Mouse (Mus musculus): ENCODE data around the gene Shoc2.

The Shoc2 gene

DNA sequence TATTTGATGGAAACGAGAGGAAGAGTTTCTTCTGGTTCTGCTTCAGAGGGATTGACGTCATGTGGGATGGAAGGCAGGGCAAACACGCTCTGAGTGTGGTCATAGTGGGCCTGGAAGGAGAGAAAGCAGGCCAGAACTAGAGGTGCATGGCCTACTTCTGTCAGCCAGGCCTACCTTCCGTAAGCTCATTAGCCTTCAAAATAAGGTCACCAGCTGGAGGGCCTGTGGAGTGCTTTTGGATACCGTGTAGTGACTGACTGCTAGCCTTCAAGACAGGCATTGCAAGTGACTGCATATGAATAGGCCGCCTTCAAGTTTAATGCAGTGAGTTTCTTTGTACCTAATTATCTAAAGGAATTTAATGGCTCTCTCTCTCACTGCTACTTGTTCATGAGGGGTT, 91.0 kb downstream of the Shoc2 start:
- no peak for DNase-seq (ENCODE audit: low spot score in 2 of 2)

DNA sequence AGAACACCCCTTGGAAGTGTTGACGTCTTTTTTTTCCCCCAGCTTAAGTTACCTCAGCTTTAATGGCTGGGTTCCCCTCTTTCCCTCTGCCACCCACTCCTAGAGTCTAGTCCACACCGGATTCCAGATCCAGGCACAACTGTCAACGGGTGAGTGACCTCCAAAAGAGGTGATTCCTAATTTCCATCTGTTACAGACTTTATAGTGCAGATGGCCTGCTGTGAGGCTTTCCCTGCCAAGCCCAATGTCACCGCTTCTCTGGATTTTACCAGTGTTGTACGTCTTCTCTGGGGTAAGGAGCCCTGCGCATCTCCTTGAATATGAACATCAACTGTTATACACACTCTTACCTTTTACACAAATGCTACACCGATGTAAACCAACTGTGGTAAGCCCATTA, 95.3 kb downstream of the Shoc2 start:
- no peak for DNase-seq (ENCODE audit: low spot score in 2 of 2)

DNA sequence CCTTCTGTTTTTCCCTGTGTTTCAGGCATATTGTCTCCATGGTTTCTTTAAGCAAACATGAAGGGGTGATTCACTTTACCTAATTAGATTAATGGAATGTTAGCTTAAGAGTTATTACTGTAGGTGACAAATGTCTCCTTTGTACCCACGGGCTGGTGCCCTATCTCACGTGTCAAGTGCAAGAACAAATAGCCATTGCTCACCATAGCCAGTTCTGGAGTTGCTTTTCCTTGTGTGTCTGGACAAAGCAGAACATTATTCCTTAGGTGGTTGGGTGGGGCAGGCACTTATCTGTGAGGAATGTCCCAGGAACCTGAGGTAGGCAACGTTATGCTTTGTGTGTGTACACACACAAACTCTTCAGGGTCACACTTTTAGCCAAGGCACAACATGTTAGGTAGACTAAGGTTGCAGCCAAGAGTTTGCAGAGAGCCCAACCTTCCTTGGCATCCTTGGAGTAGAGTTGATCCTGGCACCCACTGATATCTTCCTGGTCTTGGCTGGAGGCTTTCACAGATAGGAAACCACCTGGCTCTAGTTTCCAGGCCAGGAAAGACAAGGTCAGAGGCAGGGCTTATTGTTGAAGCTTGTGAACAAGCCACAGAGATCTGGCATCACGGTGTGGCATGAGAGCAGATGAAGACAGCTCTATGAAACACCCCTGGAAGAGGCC, 96.4 kb downstream of the Shoc2 start:
- DNase-seq (ENCODE audit: low spot score in 2 of 2), result no peak

DNA sequence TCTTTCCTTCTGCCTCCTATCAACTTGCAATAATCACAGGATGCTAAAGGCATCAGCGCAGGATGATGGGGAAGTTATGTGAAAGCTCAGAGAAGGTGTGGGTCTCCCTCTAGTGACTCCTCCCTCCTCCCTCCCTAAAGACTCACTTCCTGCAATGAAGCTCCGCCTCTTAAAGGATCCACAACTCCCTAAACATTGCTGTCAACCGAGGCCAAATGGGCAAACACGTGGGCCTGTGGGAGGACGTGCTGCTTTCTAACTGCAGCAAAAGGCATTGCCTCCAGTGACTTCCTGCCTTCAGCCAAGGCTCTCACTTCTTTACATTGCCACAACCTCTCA, 96.9 kb downstream of the Shoc2 start:
- DNase-seq (ENCODE audit: low spot score in 2 of 2), result no peak

DNA sequence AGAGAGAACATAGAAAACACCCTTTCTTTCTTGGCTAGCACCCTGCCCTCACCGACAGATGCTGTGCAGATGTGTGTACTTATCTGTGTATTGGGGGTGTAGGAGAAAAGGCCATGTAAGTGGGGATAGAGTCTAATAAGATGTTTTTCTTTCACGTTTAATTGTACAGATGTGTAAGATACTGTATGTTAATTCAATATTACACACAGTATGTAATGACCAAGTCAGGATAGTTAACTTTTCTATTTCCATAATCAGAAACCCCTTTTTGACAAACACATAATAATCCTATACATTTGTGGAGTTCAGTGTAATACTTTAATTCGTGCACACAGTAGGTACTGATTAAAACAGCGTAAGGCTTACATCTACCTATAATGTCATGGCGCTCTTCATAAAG, 99.7 kb downstream of the Shoc2 start, which contains the start of gene Adra2a:
TSS of gene Adra2a (plus strand) at position 301 of the 400 bp plus-strand sequence.
- no peak for DNase-seq (ENCODE audit: low spot score in 2 of 2)

DNA sequence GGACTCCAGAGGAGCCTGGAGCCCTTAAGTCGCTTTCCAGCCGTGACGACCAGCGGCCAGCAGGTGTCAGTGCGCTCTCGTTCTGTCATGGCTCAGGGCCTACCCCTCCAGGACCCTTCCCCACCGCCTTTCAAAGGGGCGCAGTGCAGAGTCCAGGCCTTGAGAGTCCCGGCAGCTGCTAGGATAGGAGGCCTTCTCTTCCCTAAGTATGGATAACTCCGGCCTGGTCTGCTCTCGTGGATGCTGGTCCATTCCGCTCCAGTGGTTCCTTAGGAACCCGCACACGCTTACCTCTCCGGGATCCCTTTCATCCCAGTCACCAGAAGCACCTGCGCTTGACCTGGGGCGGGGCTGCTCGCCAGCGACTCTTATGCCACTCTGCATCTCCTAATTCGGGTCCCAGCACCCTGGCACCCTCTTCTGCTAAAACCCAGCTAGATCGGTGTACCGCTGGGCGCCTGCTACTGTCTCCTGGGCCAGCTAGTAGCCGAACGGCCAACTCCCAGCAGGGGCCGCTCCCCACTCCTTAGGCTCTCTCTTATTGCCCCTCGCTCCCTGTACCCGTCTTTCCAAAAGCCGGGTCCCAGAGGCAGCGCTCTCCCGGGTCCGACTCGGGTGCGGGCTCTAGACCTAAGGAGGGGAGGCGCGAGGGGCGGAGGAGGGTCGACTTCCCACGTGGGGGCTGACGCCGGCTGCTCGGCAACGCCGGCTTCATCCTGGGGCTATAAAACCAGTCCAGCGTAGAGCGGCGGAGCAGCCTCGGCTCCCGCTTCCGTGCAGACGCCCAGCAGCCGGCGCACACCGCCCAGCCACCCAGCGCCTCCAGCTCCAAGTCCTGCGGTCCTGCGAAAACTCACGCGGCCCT, 100.6 kb downstream of the Shoc2 start:
- DNase-seq (ENCODE audit: low spot score in 2 of 2), result peak in 1 of 2 experiments; percentile 77

DNA sequence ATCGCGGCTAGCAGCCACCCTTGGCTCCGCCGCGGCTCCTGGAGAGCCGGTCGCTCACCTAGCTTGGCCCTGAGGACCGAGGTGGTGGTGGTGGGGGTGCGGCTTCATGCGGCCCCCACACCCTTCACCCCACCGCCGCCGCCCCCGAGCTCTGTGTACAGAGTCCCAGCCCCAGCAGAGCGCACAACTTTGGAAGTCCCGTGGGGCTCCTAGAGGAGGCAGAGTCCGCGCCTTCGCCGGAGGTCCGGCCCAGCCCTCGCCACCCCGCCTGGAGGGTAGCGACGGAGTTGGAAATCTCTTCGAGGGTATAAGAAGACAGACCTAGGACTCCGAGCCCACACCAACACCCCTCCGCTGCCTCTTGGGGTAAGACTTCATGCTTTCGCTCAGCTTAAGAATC, 101.3 kb downstream of the Shoc2 start:
- DNase-seq (ENCODE audit: low spot score in 2 of 2), result no peak

DNA sequence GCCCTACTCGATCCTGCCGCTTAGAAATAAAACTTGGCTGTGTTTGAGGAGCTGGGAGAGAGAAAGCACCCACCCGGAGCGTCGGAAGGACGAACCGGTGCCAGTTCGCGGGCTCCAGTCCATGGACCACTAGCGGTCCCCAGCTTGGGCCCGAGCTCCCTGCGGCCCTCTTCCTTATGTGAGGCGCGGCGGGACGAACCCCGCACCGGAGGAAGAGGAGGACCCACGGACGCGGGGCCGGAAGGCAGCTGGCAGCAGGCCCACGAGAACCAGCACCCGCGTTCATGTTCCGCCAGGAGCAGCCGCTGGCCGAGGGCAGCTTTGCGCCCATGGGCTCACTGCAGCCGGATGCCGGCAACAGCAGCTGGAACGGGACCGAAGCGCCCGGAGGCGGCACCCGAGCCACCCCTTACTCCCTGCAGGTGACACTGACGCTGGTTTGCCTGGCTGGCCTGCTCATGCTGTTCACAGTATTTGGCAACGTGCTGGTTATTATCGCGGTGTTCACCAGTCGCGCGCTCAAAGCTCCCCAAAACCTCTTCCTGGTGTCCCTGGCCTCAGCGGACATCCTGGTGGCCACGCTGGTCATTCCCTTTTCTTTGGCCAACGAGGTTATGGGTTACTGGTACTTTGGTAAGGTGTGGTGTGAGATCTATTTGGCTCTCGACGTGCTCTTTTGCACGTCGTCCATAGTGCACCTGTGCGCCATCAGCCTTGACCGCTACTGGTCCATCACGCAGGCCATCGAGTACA, 102.0 kb downstream of the Shoc2 start:
- DNase-seq (ENCODE audit: low spot score in 2 of 2), result peak in 1 of 2 experiments; percentile 10

DNA sequence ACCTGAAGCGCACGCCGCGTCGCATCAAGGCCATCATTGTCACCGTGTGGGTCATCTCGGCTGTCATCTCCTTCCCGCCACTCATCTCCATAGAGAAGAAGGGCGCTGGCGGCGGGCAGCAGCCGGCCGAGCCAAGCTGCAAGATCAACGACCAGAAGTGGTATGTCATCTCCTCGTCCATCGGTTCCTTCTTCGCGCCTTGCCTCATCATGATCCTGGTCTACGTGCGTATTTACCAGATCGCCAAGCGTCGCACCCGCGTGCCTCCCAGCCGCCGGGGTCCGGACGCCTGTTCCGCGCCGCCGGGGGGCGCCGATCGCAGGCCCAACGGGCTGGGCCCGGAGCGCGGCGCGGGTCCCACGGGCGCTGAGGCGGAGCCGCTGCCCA, 102.6 kb downstream of the Shoc2 start:
- no peak for DNase-seq (ENCODE audit: low spot score in 2 of 2)

DNA sequence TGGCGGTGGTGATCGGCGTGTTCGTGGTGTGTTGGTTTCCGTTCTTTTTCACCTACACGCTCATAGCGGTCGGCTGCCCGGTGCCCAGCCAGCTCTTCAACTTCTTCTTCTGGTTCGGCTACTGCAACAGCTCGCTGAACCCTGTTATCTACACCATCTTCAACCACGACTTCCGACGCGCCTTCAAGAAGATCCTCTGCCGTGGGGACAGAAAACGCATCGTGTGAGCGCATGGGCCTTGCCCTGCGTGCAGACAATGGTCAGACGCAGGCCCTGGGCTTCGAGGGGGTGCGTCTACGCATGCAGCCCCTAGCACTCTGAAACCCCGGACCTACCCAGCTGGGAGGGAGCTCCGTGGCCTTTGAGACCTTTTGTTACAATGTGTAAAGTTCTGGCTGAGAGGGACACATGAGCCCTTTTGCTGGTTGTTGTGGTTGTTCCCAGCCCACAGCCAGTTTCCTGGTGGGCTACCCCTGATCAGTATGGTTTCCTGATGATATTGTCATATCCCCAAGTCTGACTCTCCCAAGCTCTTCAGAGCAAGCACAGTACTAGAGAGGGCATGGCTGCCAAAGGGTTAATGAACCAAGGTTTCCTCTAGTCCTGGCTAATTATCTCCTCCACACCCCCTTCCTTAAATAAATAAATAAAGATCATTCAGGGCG, 103.4 kb downstream of the Shoc2 start:
- DNase-seq (ENCODE audit: low spot score in 2 of 2), result no peak

DNA sequence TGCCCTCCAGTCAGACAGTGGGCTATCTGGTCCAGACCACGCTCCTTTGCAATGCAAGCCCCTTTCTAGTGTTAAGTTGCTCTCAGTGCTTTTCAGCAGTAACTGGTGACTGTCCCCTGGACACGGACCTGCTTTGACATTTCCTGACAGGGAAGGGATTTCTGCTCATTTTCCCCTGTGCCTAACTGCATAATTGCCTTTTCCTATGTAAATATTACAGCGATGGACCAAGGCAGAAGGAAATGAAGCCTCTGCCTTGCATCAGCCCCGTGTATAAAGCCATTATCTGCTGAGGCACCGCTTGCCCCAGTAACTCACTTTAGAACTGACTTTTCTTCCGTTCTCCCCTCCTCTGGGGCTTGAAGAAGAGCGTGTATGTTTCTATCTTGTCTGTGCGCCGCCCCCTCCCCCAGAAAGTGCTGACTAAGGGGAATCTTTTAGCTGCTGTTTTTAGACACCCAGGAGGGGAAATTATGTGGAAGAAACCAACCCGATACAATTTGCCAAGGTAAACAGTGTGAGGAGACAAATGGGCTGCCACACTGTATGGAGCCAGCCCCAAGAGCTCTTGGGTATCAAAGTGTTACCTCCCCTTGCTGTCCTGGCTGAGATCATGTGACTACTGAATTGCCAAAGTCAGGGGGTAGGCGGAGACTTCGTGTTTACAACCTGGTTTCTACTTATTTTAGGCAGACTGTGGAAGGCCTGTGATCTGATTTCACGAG, 104.2 kb downstream of the Shoc2 start:
- DNase-seq (ENCODE audit: low spot score in 2 of 2), result no peak

DNA sequence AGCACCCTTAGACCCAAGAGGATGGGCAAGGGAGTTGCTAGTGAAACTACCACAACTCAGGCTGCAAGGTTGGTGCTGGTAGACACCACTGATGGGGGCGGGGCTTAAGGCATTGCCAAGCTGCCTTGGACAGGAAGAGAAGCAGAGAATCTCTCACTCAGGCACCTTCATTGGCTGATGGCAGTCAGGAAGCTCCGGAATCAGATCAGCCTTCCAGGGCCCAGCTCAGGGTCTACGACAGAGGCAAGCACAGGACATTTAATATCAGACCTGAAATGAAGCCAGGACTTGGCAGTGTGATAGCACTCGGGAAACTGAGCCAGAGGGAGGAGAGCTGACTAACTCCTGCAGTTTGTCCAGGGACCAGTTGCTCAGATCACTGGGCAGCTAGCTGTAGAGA, 107.5 kb downstream of the Shoc2 start:
- no peak for DNase-seq (ENCODE audit: low spot score in 2 of 2)

DNA sequence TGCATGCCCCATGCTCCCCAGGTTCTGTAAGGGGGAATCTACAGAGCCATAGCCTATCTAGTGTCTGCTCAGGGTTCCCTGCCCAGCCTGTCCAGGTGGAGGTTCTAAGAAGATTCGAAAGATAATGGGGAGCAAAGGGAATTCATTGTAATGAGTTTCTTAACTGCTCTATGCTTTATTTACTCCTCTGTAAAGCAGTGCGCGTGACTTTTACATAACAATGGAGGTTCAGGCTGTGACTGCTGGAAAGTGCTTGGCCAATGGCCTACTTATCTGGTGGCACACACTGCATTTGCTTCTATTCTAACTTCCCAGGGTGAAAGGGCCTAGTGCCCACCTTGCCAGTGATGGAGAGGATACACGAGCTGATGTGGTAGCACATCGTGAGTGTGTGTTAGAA, 111.7 kb downstream of the Shoc2 start:
- no peak for DNase-seq (ENCODE audit: low spot score in 2 of 2)

DNA sequence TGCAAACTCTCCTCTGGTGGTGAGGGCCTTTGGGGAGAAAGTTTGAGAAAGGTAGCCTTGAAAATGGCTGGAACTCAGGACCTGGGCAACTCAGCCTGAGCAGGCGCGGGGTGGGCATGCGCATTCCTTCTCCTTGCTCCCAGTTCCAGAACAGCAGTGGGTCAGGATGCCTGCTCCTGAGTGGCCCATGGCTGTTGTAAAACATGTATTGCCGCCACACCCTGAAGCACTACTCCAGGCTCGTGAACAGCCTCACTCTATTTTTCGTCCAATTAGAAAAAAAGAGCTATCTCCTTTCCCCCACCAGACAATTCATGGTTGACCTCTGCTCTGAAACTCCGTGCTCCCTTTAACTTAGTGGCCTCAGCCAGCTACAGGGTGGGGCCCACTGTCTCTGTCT, 124.3 kb downstream of the Shoc2 start:
- no peak for DNase-seq (ENCODE audit: low spot score in 2 of 2)

DNA sequence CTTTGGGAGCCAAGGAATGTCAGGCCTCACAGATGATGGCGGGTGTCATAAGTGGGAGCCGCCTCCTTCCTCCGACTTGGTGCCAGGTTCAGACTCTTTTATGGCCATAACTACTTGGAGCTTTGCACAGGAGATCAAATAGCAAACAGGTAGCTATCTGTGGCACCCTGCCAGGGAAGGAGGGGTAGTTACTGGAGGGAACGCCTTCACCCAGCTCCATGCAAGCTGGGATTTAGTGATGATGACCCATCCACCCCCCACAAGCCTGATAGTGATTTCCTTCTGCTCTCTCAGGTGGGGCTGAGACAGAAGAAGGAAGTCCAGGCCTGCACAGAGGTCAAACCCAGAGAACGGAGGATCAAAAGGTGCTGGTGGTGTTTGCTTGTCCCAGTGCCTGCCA, 126.4 kb downstream of the Shoc2 start:
- DNase-seq (ENCODE audit: low spot score in 2 of 2), result no peak

DNA sequence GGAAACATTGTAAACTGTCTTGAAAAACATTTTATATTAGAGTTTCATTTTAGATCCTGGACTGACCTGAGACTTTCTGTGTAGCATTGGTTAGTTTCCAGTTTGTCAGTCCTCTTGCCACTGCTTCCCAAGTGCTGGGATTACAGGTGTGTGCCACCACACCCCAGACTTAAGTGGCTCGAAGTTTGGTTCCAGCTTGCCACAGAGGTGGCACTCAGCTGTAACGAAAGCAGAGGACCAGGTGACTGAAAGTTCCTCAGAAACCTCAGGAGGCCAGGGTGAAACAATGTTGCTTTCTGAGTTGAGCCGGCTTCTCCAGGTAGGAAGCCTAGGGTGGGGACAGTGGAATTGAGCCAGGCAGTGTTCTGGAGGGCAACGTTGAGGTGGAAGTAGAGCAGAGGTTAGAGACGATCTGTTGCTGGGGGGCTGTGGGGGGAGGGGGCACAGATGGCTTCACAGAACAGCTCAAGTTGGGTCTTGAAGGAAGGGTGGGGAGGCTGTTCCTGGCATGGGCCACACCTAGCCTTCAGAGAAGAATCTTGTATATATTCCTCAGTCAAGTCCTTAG, 128.2 kb downstream of the Shoc2 start:
- DNase-seq (ENCODE audit: low spot score in 2 of 2), result no peak

DNA sequence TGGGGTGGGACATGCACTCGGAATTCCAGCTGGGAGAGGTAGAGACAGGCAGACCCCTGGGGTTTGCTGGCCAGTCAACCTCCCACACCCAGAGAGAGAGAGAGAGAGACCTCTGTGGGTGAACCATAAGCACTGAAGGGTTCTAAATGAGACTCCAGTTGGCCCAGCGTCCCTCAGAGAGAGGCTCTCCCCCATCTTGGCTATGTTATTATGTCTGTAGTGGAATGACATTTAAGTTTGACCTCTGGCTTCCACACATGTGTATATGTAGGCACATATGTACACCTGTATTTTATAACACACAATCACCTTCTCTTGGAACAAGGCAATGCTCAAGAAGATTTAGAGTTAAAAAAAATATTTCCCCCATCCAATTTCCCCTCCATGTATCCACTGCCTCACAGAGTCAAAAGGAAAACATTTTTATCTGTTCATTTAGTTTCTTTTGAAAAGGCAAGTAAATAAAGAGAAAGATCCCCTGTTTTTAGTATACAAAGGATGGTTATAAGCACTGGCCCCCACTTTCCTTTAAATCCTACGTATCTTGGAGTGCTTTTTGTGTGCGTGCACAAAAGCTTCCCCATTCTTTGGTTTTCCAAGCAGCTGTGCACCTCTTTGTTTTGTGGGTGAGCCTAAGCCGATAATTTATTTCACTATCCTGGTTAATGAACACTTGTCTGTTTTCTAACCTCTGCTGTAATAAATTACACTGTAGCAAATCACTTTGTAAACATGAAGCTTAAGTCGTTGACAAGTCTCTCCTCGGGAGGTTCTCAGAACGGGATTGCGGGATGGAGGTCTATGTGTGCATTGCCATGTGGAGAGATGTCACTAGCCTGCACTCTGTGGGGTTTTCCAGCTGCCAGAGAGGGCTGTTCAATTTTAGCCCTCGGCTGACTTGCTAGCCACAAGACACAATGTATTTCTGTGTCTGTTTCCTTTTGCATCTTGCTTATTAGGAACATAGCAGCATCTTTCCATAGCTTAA, 132.6 kb downstream of the Shoc2 start:
- DNase-seq (ENCODE audit: low spot score in 2 of 2), result no peak

DNA sequence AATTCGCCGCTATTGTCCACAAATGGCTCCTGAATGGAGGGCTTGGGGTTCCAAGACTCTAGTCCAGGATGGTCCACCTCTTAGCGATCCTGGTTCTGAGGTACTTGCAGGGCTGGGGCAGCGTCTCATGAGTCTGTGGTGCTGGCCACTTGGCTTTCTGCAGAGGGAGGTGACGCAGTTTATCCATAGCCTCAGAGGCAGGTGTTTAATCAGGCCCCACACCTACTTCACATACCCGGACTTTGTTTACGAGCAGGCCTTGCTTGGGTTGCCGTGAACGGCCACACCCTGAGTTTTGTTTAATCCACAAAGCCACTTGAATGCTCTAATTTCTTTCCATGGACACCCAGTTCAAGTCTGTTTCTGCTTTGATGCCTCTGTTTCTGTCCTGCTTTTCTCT, 137.2 kb downstream of the Shoc2 start:
- DNase-seq (ENCODE audit: low spot score in 2 of 2), result no peak

DNA sequence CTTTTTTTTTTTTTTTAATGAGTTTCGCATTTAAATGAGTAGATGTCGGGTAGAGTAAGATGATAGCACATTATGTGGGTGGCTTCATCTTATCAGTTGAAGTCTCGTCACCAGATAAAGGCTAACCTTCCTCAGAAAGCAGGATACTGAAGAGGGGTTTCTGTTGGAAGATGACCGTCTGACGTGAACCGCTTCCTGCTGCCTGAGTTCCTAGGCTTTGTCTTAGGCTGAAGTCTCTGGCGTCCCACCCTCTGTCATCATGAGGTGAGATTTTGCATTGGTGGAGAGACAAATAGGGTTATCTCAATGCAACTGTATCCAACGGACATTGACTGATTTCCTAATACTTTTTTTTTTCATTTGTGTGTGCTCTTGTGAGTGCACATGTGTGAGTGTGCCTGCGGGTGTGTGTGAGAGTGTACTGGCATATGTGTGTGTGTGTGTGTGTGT, 137.6 kb downstream of the Shoc2 start:
- DNase-seq (ENCODE audit: low spot score in 2 of 2), result no peak

Measured in left cerebral cortex, adult 9 months (tissue).